Mouse (Mus musculus): ENCODE measurements around the gene Fank1.

Fank1 gene

GRCm38 (mm10) chr7:133776626-133776996 is at the start of gene Fank1:
TSS of gene Fank1 (plus strand) at chr7:133776861.
- DNase-seq (ENCODE audit: low spot score), result peak; percentile 83

DNA sequence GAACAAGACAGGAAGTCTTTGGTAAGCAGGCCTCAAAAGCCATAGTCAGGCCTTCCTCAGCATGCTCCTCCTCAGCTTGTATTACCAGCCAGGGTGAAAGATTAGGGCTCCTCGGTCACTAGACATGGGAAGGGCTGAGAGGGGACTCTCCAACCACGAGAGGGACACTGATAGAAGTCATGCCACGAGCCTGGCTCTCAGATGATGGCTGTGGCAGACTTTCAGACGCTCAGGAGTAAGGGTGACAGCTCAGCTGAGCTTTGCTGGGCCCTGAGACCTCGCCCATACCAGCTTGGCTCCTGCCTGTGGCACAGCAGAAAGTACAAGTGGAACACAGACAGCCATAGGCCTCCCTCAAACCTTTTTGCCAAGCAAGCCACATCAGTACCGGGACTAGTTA is 49.6 kb upstream of the Fank1 start:
- DNase-seq (ENCODE audit: low spot score), result no peak

GRCm38 (mm10) chr7:133729351-133729750 is 47.3 kb upstream of the Fank1 start:
- DNase-seq (ENCODE audit: low spot score), result no peak

DNA sequence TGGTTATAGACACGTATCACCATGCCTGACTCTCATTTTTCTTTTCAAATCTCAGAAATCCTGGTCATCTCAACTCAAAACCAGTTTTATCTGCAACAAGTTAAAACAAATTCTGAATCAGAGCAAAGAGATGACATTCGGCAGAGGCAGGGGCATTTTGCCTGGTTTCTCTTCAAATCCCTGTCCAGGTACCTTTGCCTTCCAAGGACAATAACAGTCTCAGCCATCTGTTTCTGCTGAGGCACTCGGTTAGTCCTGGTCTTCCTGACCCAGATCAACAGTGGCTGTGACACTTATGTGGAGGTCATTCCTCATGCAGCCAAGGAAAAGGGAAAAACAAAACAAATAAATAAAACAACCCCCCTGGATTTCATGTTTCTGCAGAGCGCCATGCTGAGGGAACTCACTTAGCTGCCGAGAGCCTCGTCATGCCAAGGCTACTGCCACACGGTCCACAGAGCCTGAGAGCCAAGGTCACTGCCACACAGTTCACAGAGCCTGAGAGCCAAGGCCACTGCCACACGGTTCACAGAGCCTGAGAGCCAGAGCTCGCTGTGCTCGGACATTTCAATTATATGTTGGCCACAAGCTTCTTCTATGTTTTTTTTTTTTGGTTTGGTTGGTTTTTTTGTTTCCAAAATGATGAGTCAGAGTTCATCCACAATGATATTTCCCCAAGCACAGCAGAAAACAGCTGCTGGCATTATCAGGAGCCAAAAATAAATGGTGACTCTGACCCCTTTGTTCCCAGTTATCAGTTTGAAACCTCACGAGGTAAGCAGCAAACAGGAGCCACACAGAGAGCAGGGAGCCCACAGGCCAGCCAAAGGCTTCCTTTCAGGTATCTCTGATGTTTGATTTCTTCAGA is 46.1 kb upstream of the Fank1 start:
- DNase-seq (ENCODE audit: low spot score), result no peak

DNA sequence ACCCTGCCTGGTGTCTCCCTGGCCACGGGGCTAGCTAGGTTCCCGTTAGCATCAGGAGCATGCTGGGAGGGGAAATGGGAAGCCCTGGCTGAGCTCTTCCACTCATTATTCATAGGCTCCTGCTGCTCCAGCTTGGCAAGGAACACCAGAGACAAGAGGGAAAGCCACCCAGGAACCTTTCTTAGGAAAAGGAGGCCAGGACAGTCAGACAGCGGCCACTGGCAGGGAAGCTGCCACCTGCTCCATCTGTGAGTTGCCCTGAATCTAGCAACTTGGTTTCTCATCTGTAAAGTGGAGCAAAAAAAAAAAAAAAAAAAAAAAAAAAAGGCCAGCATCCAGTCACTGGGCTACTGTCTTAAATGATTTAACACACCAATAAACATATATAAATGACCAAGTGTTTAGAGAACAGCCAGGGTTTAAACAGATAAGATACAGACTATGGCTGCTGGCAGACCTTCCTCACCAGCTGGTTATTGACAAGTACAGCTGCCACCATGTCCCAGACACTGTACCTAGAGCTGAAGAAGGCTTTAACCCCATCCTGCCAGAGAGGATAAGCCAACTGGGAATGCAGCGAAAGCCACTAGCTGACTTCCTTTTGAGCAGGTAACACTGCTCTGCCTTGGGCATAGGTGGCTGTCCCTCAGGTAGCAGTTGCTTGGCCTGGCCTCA is 44.6 kb upstream of the Fank1 start:
- DNase-seq (ENCODE audit: low spot score), result no peak

GRCm38 (mm10) chr7:133740558-133740957 is 36.1 kb upstream of the Fank1 start:
- DNase-seq (ENCODE audit: low spot score), result no peak

DNA sequence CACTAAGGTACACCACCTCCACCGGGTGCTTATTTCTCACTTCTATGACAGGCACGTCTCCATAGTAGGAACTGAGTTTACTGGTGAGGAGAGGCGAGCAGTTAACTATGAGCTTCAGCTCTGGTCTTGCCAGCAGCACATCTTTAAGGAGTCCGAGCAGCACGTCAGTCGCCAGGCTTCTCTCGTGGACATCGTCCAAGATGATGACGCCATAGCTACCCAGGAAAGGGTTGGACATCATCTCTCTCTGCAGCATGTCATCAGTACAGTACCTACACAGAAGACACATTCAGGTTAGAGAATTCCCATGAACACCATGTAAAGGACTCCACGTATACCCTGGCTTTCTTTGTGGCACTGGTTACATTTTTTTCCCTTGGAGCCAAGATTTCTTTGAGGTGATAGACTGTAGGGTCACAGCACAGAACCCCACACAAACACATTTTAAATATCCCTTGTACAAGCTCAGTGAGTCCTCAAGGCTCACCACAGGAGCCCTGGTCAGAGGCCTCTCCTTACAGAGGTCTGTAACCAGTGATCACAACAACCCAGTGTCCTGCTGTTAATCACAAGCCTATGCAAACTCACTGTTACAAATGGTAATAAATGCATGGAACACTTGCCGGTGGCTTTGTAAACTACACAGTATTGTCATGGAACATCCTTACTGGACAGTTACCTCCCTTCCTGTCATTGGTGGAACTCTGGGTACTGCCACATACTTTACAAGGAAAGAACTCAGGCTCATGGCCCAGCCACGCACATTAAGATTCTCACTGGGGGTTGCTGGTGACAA is 33.9 kb upstream of the Fank1 start:
- no peak for DNase-seq (ENCODE audit: low spot score)

DNA sequence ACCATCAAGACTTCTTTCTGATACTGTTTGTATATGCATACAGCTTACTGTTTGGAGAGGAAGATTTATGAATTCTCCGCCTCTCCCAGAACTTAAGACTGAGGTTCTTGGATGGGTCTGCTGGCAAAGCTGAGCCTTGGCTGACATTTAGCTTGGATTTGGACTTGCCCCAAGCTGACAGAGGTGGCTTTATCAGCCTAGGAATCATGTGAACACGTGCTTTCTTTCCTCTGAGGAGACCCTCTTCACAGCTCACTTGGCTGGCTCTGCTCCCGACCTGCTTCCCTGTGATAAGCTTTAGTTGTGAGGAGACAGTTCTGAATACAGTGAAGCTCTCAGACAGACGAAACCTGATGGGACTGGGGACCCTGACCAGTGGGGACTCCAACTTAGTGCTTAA is 33.0 kb upstream of the Fank1 start:
- DNase-seq (ENCODE audit: low spot score), result no peak

GRCm38 (mm10) chr7:133744209-133744608 is 32.5 kb upstream of the Fank1 start:
- DNase-seq (ENCODE audit: low spot score), result no peak

DNA sequence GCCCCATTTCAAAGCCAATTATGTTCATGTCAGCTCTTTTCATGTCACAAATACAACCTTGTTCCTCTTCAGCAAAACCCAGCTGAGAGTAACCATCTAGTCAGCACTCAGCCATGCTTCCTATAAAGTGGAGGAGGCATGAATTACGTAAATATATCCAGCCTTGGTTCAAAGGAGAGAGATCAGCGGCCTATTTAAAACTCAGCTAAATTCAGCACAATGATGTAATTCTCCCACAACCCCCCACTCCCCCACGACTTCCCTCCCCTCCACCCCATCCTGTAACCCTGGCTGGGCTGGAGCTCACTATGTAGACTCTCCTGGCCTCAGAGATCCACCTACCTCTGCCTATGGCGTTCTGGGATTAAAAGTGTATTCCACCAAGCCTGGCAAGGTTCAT is 32.0 kb upstream of the Fank1 start:
- DNase-seq (ENCODE audit: low spot score), result no peak

DNA sequence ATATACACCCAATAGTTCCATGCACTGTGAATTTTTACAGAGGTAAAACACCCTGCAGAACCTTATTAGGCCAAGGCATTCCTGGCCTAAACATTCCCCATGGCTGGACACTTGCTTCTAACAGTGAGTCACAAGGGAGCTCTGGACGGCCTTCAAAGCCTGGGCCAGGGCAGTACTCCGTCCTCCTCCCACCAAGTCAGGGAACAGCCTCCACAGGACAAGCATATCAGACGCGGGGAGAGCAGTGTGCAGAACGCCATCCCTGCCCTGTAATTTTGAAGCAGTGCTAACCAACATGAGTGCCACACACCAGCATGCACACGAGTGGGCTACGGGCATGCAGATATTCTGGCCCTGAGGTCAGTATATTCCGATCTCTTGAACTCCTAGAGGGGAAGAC is 29.3 kb upstream of the Fank1 start:
- no peak for DNase-seq (ENCODE audit: low spot score)

DNA sequence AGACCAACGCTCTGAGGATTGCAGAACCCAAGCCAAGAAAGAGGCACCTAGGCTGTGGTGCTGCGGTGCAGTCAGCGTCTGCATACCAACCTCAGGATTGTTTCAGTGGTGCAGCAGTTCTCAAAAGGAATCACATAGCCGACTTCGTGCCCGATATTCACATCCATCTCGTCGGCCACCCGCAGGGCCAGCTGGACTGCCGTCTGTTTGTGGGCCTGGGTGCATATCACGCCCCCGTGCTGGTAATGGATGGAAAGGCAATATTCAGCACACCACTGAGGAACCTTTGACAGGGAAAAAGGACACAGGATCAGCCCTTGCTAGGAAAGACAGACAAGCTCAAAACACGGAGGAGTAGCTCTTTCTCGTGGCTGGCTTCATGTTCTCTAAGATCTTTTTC is 27.9 kb upstream of the Fank1 start:
- DNase-seq (ENCODE audit: low spot score), result no peak

DNA sequence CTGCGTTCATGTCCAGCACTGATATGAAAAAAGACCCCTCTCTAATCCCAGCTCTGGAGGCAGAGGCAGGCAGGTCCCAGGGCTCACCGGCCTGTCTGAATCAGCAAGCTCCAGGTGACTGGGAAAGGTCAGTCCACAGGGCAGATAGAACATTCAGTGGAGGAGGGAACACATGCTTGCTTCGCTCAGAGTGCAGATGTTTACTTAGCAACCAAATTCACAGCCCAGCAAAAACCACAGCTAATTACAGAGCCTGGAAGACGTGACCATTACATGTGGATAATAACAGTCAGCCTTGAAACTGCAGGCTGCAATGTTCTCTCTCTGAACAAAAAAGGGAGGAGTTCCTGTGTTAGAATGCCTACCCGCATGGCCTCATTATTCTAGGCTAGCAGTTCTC is 26.0 kb upstream of the Fank1 start:
- DNase-seq (ENCODE audit: low spot score), result no peak

GRCm38 (mm10) chr7:133751163-133751562 is 25.5 kb upstream of the Fank1 start:
- no peak for DNase-seq (ENCODE audit: low spot score)

DNA sequence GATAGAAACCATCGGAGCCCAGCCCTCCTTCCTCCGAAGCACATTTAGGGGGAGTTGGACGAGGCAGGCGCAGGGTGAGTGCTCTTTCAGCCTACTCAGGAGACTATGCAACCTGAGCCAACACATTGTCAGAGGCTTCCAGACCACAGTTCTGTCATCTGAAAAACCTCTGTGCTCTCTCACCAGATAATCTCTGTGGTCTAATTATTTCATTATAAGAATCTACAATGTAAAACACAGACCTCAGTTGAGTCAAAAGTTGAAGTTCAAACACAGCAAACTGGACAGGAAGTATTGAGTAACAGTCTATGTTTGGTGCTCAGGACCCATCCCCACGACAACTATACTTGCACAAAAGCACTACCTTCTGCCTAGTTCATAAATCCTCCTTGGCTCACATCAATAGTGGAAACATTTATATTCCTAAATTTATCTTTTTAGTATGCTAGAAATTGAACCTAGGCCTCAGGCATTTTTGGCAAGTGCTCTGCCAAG is 18.7 kb upstream of the Fank1 start:
- DNase-seq (ENCODE audit: low spot score), result no peak

DNA sequence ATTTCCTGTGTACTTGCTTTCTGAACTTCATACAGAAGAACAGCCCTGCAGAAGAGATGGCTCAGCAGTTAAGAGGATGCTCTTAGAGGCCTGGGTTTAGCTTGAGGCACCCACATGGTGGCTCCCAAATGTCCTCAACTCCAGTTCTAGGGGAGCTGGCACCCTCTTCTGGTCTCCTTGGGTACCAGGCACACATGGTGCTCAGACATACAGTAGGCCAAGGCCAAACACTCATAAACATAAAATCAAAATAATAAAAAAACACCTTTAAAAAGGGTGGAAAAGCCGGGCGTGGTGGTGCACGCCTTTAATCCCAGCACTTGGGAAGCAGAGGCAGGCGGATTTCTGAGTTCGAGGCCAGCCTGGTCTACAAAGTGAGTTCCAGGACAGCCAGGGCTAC is 17.9 kb upstream of the Fank1 start:
- no peak for DNase-seq (ENCODE audit: low spot score)

- no peak for DNase-seq (ENCODE audit: low spot score)
These were observed 16.9 kb upstream of the Fank1 start for GRCm38 (mm10) chr7:133759611-133760353.

GRCm38 (mm10) chr7:133762696-133763095 is 14.0 kb upstream of the Fank1 start:
- DNase-seq (ENCODE audit: low spot score), result no peak

GRCm38 (mm10) chr7:133764425-133764824 is 12.2 kb upstream of the Fank1 start:
- no peak for DNase-seq (ENCODE audit: low spot score)

GRCm38 (mm10) chr7:133765240-133765848 is 11.3 kb upstream of the Fank1 start:
- DNase-seq (ENCODE audit: low spot score), result no peak

GRCm38 (mm10) chr7:133765849-133766243 is 10.8 kb upstream of the Fank1 start:
- no peak for DNase-seq (ENCODE audit: low spot score)

Data from spleen, adult 12 weeks (tissue).